Mouse (Mus musculus) spleen, adult 18-20 months (tissue): Measurements from ENCODE around the gene Gm12184.
"Not testable (repeated sequence)": the region's sequence is repeated elsewhere in the genome, so short reads cannot be mapped to it uniquely, and the experiment has no call there.

Source experiments
- DNase-seq, 2 experiments: peaks; one replicate each; pipeline ENCODE4 v3.0.0; 2022; ENCODE audit warnings: mixed read lengths in 2 of 2

Gene Gm12184

DNA sequence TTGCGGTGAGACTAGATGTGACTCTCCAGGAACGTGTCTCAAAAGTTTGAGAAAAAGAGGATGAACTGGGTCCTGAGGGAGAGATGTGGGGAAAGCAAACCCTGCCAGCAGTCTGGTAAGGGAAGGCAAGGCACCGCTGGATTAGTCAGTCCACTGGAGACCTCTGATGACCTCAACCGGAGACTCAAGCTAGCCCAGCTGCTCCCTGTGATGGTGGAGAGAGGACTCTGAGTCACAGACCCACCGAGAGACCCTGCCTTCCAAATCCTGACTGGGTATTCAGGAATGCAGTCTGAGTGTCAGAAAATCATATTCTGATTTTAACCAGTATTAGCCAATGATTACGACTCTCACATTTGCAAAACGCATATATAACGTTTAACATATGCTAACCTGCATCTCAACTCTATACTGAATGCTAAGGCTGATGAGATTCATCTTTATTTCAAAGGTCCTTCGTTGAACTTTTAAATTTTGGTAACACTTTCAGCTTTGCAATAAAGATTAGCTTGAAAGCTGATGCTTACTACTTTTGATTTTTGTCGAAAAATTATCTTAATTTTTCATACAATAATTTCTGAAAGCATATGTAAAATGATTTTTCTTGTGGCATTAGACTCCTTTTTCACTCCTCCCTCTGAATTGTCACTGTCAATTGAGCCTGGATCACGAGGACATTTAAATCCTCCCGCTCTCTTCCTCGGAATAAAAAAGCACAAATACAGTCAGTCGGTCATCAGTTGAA, 3.5 kb downstream of the Gm12184 start:
- DNase-seq: no peak

DNA sequence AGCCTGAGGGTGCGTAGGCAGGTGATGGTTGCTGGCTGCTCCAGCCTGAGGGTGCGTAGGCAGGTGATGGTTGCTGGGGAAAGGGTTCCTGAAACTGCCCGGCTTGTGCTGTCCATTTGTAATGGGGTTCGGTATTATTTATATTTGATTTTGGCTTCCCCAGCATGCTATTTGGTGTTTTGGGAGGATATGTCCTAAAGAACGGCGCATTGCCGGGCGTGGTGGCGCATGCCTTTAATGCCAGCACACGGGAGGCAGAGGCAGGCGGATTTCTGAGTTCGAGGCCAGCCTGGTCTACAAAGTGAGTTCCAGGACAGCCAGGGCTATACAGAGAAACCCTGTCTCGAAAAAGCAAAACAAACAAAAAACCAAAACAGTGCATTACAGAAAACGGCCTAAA, 5.2 kb downstream of the Gm12184 start:
- not testable (repeated sequence) for DNase-seq

DNA sequence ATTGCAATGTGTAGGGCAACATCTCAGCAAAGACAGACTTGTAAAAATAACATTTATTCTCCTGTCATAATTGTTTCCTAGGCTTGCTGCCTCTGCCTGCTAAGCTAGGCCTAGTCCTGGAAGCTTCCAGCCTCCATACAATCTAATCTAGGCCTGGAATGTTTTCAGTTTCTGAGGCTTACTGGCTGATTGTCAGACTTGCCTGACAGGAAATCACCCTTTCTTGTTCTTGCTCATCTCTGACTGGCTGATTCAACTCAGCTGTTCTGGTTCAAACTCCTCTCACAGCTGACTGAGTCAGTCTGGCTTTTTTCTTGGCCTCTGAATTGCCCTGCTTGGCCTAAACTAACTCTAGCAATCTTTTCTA, 6.2 kb downstream of the Gm12184 start:
- no peak for DNase-seq

DNA sequence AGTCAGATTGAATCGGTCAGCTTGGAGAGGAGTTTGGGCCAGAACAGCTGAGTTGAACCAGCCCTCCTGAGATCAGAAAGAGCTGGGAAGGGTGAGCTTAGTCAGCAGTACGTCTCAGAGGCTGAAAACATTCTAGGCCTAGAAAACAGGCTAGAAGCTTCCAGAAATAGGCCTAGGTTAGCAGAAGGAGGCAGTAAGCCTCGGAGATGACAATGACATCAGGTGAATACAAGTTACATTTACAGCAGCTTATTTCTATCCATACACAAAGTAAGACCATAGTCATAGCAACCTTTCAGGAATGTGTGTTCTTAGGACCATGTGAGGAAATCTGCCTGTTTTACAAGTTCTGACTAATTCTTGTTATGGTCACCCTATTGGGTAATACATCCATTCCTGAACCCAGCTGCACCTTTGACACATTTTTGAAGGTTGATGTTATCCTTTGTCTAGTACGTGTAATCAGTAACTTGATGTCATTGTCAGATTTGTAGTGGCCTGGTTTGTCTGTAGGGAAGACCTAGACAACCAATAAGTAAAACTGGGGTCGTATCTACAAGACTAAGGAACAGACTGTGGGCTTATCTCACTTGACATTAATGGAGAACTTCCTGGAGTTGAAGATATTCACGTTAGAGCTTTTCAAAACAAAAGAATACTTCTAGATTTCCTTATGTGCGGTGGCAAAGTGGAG, 6.7 kb downstream of the Gm12184 start:
- no peak for DNase-seq

DNA sequence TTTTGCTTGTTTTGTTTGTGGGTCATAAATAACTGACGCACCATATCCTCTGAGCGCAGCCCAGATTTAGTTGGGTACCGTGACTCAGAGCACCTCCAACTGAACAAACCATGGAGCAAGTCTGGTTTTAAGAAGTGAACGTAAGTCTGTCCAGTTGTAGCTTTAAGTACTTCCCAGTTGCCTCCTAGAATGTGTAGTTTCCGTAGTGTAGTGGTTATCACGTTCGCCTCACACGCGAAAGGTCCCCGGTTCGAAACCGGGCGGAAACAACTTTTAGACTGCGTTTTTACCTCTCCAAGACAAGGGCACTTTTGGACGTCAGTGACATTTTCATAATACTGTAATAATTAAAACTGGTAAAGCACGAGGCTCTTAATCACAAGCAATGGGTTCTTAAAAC, 8.1 kb downstream of the Gm12184 start:
- DNase-seq: peak; percentile 64 to 79

DNA sequence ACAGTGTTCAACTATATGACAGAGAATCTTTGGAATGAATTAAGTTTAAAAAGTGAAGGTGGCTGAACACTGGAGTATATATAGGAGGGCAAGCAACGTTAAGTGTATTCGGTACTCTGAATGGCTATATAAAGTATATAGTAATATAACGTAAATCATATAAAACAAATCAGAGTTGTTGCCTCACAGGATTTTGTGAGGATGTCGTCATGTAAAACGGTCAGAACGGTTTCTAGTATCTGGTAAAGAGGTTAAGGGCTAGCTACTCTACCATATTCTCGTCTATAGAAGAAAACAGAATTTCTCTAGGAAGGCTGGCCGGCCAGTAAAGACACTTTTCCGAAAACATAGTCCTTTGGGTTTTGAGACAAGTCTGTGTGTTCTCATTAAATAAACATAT, 8.7 kb downstream of the Gm12184 start:
- no peak for DNase-seq

DNA sequence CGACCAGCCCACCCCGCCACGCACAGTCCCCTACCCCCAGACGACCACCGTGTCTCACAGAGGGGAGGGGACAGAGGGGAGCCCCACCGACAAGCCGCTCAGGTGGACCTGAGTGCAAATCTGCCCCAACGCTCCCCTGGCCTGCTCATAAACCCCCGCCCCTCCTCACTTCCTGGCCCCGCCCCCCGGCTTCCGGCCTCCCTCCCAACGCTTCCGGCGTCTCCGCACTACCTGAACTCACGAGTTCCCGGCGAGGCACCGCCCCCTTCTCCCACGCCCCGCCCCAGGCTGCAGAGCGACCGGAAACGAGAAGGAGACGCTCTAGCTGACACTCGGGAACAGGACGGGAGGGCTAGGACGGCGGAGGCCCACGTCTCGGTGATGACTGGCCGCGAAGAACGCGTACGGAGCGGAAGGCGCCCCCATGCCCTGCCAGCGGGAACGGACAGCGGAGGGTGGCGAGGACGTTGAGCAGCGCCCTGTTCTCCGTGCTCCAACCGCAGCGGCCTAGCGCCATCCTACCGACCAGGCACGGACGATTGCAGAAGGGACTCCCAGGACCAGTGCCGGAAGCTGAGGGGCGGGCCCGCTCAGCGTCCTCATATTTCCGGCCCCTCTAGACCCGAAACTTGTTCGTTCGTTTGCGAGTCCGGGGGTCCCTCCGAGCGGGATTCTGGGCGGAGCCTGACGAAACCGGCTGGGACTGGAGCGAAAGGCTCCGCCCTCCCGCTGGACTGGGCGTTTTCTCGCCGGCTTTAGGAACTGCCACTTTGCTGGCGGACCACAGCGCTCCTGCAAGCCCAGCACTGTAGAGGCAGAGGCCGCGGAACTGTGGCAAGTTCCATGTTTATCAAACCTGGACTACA, 9.4 kb downstream of the Gm12184 start, which contains the start of gene Trim41:
Gene Trim41 (minus strand): TSS at position 554 of the 866 bp plus-strand sequence.
- DNase-seq: peak; percentile 99

DNA sequence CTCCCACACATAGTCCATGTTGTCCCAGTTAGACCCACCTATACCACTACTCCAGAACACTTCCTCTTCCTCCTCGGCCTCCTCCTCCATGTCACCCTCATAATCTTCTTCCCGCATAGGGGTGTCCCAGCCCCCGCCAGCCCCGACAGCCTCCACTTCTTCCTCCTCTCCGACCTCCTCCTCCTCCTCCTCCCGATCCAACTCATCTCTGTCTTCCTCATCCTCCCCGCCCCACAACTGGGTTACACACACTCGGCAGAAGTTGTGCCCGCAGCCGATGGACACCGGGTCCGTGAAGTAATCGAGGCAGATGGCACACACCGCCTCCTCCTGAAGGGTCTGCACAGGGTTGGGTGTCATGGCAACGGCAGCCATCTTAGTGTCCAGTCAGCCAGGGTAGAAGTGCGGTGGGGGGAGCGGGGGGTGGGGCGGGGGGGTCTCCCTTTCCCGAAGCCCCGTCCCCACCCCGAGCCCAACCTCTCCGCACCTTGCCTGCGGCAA, 10.1 kb downstream of the Gm12184 start:
- DNase-seq: peak; percentile 38 to 39

DNA sequence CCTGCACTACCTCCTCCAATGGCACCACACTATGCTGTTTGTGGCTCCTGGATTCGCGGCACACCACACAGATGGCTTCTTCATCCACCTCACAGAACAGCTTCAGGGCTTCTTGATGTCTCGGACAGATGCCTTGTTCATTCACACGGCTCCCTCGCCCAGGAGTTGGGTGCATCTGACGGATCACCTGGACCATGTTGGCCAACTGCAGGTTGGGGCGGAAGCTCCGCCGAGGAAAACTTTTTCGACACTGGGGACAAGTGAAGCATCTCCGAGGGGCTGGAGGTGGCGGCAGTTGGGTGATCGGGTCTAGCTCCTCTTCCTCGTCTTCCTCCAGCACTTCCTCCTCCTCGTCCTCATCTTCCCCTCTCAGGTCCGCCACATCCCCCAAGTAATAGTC, 10.6 kb downstream of the Gm12184 start:
- DNase-seq: no peak

DNA sequence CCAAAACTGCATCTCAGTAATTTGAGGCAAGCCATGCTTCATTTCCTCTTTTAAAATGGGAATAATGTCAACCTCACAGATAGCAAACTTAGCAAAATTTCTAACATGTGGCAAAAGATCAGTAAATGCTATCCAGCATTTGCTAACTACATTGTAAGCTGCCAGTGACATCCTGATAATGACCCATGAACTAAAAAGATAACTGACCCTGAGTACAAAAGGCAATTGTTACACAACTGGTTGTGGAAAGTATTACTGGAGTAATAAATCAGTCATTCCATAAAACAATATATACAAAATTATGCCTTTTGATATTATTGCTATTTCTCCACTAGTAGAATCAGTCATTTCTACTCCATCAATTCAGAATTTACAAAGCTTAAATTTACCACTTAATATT, 12.7 kb downstream of the Gm12184 start:
- no peak for DNase-seq

DNA sequence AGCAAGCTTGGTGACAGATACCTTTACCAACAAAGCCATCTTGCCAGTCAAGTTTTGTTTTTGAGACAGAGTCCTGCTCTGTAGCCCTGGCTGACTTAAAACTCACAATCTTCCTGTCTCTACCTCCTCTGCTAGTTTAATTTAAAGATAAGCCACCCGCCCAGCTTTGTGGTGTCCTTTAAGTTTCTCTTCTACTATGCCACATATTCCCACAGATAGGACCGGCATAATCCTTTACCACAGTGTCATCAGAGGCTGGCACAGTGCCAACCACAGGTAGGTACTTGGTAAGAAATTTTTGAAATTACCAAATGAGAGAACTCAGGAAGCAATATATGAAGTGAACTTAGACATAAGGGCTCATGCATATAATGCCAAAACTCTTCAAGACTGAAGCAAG, 16.3 kb downstream of the Gm12184 start:
- DNase-seq: no peak

DNA sequence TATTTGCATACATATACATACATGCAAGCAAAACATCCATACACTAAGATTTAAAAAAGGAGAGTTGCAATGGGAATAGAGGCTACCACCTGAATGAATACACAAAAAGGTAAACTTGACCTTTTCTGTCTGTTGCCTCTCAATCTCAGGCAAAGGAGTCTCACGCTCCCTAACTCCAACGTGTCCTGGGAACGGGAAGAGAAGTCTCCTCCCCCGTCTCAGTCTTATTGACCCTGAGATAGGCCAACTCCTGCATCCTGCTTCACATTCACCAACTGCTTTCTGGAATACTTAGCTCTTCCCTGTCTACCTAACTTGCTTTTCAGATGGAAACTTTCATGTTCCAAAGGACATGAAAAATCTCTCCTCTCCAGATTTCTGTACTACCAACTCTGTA, 17.0 kb downstream of the Gm12184 start:
- DNase-seq: no peak

DNA sequence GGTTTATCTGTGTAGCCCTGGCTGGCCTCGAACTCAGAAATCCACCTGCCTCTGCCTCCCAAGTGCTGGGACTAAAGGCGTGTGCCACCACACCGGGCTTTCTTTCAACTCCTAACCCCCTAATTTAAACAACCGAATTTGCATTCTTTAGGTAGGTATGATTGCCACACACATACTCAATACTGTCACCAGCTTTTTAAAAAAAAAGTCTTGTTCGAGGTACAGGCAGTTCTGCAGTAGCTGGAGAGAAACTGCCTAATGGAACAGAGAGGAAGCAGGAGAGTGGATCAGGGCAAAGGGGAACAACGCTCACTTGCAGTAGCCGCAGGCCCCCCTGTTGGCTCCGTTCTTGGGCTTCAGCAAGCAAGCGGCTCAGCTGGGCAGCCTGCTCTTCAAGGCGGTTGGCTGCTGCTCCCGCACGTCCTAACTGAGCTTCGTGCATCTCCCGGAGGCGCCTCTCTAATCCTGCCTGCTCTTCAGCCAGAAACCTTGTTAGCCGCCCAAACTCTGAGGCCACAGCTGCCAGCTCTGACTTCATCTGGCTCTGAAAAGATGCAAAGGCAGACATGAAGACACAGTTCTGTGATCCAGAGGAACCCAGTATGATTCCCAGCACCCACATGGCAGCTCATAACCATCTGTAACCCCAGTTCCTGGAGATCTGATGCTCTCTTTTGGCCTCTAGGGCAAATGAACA, 17.6 kb downstream of the Gm12184 start:
- no peak for DNase-seq

DNA sequence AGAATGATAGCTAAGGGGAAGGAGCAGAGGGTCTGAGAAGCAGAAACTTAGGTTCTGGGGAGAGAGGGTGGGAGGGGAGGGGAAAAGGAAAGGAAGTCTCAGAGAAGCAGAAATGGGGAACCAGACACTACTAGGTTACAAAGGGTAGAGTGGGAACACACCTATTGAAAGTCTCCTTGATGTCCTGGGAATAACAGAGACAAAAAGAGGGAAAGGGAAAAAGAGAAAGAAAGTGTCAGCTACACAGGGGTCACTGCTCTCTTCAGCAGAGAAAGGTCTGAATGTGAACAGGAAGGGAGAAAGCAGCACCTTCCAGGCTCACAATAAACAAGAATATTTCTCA, 18.2 kb downstream of the Gm12184 start:
- no peak for DNase-seq

DNA sequence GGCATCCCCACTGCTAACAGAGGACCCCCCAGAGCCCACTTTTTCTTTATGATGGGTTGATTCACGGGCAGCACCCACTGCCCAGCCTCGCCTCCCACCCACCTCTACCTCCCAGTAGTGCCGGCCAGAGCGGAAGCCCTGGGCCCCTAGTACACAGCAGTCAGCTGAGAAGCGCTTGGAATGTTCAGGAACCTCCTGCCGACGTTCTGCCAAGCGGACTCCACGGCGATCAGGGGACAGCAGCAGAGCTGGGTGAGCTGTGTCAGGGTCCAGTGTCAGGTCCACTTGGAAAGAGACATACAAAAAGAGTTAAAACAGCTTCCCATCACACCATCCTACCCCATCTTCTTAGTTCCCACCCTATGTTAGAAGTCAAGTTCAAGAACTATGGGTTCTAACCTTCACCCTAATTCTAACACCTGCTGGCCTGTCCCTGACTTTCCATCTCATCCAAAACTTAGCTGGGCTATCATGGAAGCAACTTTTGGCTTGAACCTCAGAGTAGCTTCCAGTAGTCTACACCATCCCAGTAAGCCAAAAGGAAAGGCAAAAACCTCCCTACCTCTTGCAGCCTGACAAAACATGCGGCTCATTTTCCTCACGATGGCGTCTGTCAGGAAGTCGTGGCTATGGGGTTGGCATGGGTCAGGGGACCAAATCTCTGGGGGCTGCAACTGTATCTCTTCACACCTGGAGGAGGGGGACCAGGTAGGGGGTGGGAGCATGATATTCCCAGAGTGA, 18.7 kb downstream of the Gm12184 start:
- no peak for DNase-seq

DNA sequence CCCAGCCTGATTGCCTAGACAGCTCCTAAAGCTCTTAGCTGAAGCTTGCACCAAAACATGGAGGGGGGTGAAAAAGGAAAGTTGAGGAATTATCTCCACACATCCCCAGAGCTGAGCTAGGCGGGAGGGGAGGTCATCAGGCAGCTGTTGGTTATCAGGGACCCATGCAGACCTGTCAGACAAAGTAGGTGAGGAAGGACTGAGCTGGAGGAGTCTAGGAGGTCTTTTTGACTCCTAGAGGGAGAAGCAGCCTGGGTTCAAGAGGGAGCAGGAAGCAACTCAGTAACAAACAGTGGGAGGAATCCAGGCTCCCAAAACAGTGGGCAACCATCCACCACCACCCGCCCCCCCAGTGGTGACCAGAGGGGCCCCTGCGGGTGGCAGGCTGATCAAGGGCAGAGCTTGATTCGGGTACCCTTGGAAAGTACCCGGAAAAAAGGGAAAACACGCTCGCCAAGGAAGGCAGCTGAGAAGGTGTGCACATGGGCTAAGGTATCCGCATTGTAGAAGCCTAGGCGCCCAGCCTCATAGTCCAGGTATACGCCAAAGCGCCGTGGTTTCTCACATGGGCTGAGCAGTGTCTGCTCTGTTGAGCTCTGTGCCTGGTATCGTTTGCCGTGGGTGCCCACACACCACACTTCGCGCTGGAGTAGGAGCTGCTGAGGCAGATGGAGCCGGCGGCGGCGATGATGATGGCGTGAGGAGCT, 19.4 kb downstream of the Gm12184 start:
- no peak for DNase-seq

DNA sequence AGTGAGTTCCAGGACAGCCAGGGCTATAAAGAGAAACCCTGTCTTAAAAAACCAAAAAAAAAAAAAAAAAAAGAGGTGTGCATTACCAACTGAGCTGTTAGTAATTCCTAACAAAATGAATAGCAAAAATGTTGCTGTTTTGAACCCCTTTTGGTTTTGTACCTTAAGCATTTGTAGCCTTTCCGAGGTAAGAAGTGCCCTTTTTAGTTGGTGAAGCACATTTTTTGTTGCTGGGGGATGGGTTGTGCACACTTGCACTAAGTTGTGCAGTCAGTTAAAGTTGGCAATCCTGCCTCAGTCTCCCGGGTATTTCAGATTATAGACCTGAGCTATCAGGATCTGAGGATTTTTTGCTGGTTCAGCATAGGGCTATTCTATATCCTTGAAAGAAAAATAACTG, 21.5 kb downstream of the Gm12184 start:
- no peak for DNase-seq

DNA sequence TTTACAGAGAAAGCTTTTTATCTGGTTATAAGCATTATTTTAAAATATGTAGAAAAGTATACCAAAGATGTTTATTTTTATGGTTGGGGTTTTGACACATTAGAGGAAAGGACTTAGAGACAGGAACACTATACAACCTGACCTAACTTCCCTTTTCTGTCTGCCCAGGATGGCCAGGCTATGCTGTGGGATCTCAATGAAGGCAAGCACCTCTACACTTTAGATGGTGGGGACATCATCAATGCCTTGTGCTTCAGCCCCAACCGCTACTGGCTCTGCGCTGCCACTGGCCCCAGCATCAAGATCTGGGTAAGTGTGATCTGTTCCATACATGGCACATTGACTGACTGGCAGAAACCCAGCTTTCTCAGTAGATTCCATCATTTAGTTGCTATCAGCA, 22.5 kb downstream of the Gm12184 start:
- no peak for DNase-seq

DNA sequence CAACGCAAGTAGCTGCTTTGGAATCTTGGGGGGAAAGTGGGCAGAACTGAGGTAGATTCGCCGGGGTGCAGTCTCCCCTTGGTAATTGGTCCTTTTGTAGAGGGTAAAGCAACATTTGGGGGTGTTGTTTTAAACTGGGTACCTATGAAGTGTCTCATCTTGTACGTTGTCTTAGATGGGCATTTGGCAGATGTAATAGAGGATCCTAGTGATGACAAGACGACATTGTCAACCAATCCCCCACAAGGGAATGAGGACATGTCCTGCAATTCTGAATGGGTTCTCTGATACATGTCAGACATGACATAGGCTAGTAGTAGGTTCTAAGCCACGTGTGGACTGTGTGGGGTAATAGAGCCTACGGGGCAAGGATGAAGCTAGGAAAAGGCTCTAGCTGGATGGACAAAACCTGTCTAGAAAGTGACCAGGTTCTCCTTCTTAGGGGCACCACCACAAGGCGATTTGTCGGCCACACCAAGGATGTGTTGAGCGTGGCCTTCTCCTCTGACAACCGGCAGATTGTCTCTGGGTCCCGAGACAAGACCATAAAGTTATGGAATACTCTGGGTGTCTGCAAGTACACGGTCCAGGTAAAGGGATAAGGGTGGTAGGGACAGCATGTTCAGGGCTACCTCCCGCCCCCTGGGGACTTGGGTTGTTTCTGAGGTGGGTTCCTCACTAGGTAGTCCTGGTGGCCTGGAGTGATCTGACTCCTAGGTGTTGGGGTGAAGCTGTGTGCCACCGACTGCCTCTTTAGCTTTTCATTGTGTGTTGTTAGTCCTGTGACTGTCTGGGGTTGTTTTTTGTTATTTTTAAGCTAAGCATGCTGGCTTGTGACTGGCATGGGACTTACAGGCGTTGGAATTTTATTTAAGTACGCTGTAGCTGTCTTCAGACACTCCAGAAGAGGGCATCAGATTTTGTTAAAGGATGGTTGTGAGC, 24.4 kb downstream of the Gm12184 start:
- no peak for DNase-seq
